Mouse (Mus musculus) bone marrow, adult 2 months (tissue): ENCODE measurements around the gene Efna4.

Experiments
- CTCF ChIP-seq: fragments of 200-500 bp; IDR thresholded peaks from 2 replicates; pipeline ENCODE4 v1.5.1; 2011; ENCODE audit warnings: low read length, control low read depth; ENCODE audit not compliant: control insufficient read depth, insufficient read depth
- POLR2A ChIP-seq: fragments of 200-500 bp; IDR thresholded peaks from 2 replicates; pipeline ENCODE4 v1.6.1; 2011; ENCODE audit warnings: low read depth, mild to moderate bottlenecking, control low read depth, low read length, borderline replicate concordance; ENCODE audit not compliant: control insufficient read depth

DNA sequence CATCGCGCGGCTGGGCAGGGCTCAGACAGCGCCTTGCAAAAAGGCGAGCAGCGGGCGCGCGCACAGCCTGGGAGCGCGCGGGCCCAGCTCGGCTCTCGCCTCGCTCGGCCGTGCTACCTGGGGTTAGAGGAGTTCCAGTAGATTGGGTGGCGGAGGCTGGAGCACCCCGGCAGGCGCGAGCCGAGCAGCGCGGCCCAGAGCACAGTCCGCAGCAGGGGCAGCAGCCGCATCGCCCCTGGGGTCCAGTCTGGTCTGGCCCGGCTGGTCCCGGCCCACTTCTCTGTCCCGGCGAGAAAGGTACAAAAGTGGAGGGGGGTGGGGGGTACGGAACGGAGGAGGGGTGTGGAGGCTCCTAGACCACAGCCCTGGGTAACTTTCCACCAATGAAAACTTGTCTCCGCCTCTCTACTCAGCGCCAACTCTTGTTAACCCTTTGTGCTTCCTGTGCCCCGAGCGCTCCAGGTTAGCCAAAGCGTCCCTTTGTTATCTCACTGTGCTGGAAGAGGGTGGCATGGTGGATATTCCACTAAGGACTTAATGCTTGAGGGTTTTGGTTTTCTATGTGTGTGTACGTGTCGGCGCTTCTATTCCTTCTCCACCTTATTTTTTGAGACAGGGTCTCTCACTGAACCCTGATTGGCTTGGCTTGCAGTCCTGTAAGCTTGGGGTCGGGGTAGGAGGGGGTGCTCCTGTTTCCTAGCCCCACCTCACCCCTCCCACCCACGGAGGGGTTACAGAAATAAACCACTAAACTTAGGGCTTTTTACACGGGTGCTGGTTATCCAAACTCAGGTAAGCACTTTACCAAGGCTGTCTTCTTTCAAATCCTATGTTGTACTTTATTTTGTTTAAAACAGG, at the start of gene Efna4:
- no peak for TF ChIP-seq POLR2A
- no peak for TF ChIP-seq CTCF
